Mouse (Mus musculus): ENCODE measurements around the gene Insl3. TPM values are rescaled to one million over a fixed set of nuclear protein-coding genes. Genes with fewer than 3 reads are reported as not detected.
A peak's percentile ranks its signal among the peaks of the same experiment; 100 is the strongest.

Gene Insl3
- polyA plus RNA-seq, 1 experiment from 2014 or later: 2.4 TPM

GRCm38 (mm10) chr8:71675456-71676019, 13.5 kb upstream of the Insl3 start:
- peaks cover 10% of the 10 kb centered on the region for H3K27me3 ChIP-seq (replicated peaks; ENCODE audit: control insufficient read depth, insufficient read depth, low read length)
- peak overlapping the region; percentile 87 for H3K27ac ChIP-seq (ENCODE audit: low read length)
- 37% methylated on average over 9 of the region's 9 CpGs for WGBS
- H3K4me3 ChIP-seq (ENCODE audit: low read length): peak overlapping the region; percentile 79
- H3K36me3 ChIP-seq (ENCODE audit: control insufficient read depth, insufficient read depth, low read length): no peaks in the 10 kb centered on the region
- no peak for ATAC-seq
- no peaks in the 10 kb centered on the region for H3K9me3 ChIP-seq (ENCODE audit: control insufficient read depth, low read length)
- peaks cover 32% of the 10 kb centered on the region for H3K4me1 ChIP-seq (ENCODE audit: control insufficient read depth, insufficient read depth, low read length)
- H3K4me2 ChIP-seq (ENCODE audit: low read depth, low read length): peak overlapping the region; percentile 84
- peak overlapping the region; percentile 88 for H3K9ac ChIP-seq (ENCODE audit: low read depth, low read length)

- 3% methylated on average over 36 of the region's 40 CpGs for WGBS
Measured at GRCm38 (mm10) chr8:71676020-71676741, 12.8 kb upstream of the Insl3 start, which contains the start of gene Jak3. Jak3 (plus strand) TSS chr8:71676296.

GRCm38 (mm10) chr8:71676803-71677202, 12.2 kb upstream of the Insl3 start:
- no peaks in the 10 kb centered on the region for H3K36me3 ChIP-seq (ENCODE audit: control insufficient read depth, insufficient read depth, low read length)
- no peak for ATAC-seq
- peak overlapping the region; percentile 88 for H3K9ac ChIP-seq (ENCODE audit: low read depth, low read length)
- peaks cover 25% of the 10 kb centered on the region for H3K4me1 ChIP-seq (ENCODE audit: control insufficient read depth, insufficient read depth, low read length)
- H3K4me3 ChIP-seq (ENCODE audit: low read length): peak overlapping the region; percentile 79
- 57% methylated on average over 9 of the region's 9 CpGs for WGBS
- peaks cover 14% of the 10 kb centered on the region for H3K27me3 ChIP-seq (replicated peaks; ENCODE audit: control insufficient read depth, insufficient read depth, low read length)
- H3K9me3 ChIP-seq (ENCODE audit: control insufficient read depth, low read length): no peaks in the 10 kb centered on the region
- H3K4me2 ChIP-seq (ENCODE audit: low read depth, low read length): peak overlapping the region; percentile 84
- peak overlapping the region; percentile 87 for H3K27ac ChIP-seq (ENCODE audit: low read length)

More at GRCm38 (mm10) chr8:71676020-71676741, 12.8 kb upstream of the Insl3 start, which contains the start of gene Jak3:
- peaks cover 29% of the 10 kb centered on the region for H3K4me1 ChIP-seq (ENCODE audit: control insufficient read depth, insufficient read depth, low read length)
- H3K36me3 ChIP-seq (ENCODE audit: control insufficient read depth, insufficient read depth, low read length): no peaks in the 10 kb centered on the region
- peak; percentile 64 for ATAC-seq
- peaks cover 12% of the 10 kb centered on the region for H3K27me3 ChIP-seq (replicated peaks; ENCODE audit: control insufficient read depth, insufficient read depth, low read length)
- H3K4me2 ChIP-seq (ENCODE audit: low read depth, low read length): peak within 1 kb of the TSS; percentile 84
- H3K4me3 ChIP-seq (ENCODE audit: low read length): peak within 1 kb of the TSS; percentile 79
- peak within 1 kb of the TSS; percentile 87 for H3K27ac ChIP-seq (ENCODE audit: low read length)
- H3K9ac ChIP-seq (ENCODE audit: low read depth, low read length): peak within 1 kb of the TSS; percentile 88
- no peaks in the 10 kb centered on the region for H3K9me3 ChIP-seq (ENCODE audit: control insufficient read depth, low read length)

GRCm38 (mm10) chr8:71677555-71677954, 11.5 kb upstream of the Insl3 start:
- Histone ChIP-seq H3K36me3 (ENCODE audit: control insufficient read depth, insufficient read depth, low read length) (no peaks in the 10 kb centered on the region), H3K9me3 (ENCODE audit: control insufficient read depth, low read length) (no peaks in the 10 kb centered on the region), H3K4me1 (ENCODE audit: control insufficient read depth, insufficient read depth, low read length) (peaks cover 21% of the 10 kb centered on the region), H3K27ac (ENCODE audit: low read length) (no peak overlapping the region), H3K4me2 (ENCODE audit: low read depth, low read length) (peak overlapping the region; percentile 84; the same call in 1 of the 2 replicates), H3K27me3 (replicated peaks; ENCODE audit: control insufficient read depth, insufficient read depth, low read length) (peaks cover 20% of the 10 kb centered on the region), H3K9ac (ENCODE audit: low read depth, low read length) (0 out of 2 replicates have a peak overlapping the region, but pooled peaks have one; percentile 24), H3K4me3 (ENCODE audit: low read length) (no peak overlapping the region)
- ATAC-seq: no peak

- ATAC-seq: no peak
- no peak overlapping the region for H3K4me2 ChIP-seq (ENCODE audit: low read depth, low read length)
- peaks cover 21% of the 10 kb centered on the region for H3K4me1 ChIP-seq (ENCODE audit: control insufficient read depth, insufficient read depth, low read length)
- no peak overlapping the region for H3K9ac ChIP-seq (ENCODE audit: low read depth, low read length)
- WGBS: 68% methylated on average over 4 of the region's 4 CpGs
- H3K27ac ChIP-seq (ENCODE audit: low read length): no peak overlapping the region
- H3K27me3 ChIP-seq (replicated peaks; ENCODE audit: control insufficient read depth, insufficient read depth, low read length): peaks cover 27% of the 10 kb centered on the region
- H3K9me3 ChIP-seq (ENCODE audit: control insufficient read depth, low read length): no peaks in the 10 kb centered on the region
- no peaks in the 10 kb centered on the region for H3K36me3 ChIP-seq (ENCODE audit: control insufficient read depth, insufficient read depth, low read length)
- H3K4me3 ChIP-seq (ENCODE audit: low read length): no peak overlapping the region
Measured at GRCm38 (mm10) chr8:71678216-71678615, 10.8 kb upstream of the Insl3 start.

GRCm38 (mm10) chr8:71679116-71679515, 9.9 kb upstream of the Insl3 start:
- Histone ChIP-seq H3K4me1 (ENCODE audit: control insufficient read depth, insufficient read depth, low read length) (peaks cover 21% of the 10 kb centered on the region), H3K9ac (ENCODE audit: low read depth, low read length) (peak overlapping the region; percentile 54), H3K27ac (ENCODE audit: low read length) (no peak overlapping the region), H3K4me2 (ENCODE audit: low read depth, low read length) (peak overlapping the region; percentile 59), H3K27me3 (replicated peaks; ENCODE audit: control insufficient read depth, insufficient read depth, low read length) (peaks cover 36% of the 10 kb centered on the region), H3K36me3 (ENCODE audit: control insufficient read depth, insufficient read depth, low read length) (no peaks in the 10 kb centered on the region), H3K9me3 (ENCODE audit: control insufficient read depth, low read length) (no peaks in the 10 kb centered on the region), H3K4me3 (ENCODE audit: low read length) (peak overlapping the region; percentile 33)
- ATAC-seq: no peak
- WGBS: 32% methylated on average over 16 of the region's 16 CpGs

GRCm38 (mm10) chr8:71679550-71680168, 9.4 kb upstream of the Insl3 start:
- peak overlapping the region; percentile 33 for H3K4me3 ChIP-seq (ENCODE audit: low read length)
- no peaks in the 10 kb centered on the region for H3K9me3 ChIP-seq (ENCODE audit: control insufficient read depth, low read length)
- no peaks in the 10 kb centered on the region for H3K36me3 ChIP-seq (ENCODE audit: control insufficient read depth, insufficient read depth, low read length)
- peak overlapping the region; percentile 59 for H3K4me2 ChIP-seq (ENCODE audit: low read depth, low read length)
- peaks cover 41% of the 10 kb centered on the region for H3K27me3 ChIP-seq (replicated peaks; ENCODE audit: control insufficient read depth, insufficient read depth, low read length)
- no peak; the same call in 1 of the 2 replicates for ATAC-seq
- peak overlapping the region; percentile 54 for H3K9ac ChIP-seq (ENCODE audit: low read depth, low read length)
- peaks cover 21% of the 10 kb centered on the region for H3K4me1 ChIP-seq (ENCODE audit: control insufficient read depth, insufficient read depth, low read length)
- 9% methylated on average over 46 of the region's 46 CpGs for WGBS
- no peak overlapping the region for H3K27ac ChIP-seq (ENCODE audit: low read length)

- 0 out of 2 replicates have a peak overlapping the region, but pooled peaks have one; percentile 9 for H3K4me2 ChIP-seq (ENCODE audit: low read depth, low read length)
- peaks cover 49% of the 10 kb centered on the region for H3K27me3 ChIP-seq (replicated peaks; ENCODE audit: control insufficient read depth, insufficient read depth, low read length)
- peaks cover 22% of the 10 kb centered on the region for H3K4me1 ChIP-seq (ENCODE audit: control insufficient read depth, insufficient read depth, low read length)
- ATAC-seq: no peak
- no peak overlapping the region for H3K4me3 ChIP-seq (ENCODE audit: low read length)
- H3K9ac ChIP-seq (ENCODE audit: low read depth, low read length): no peak overlapping the region
- no peaks in the 10 kb centered on the region for H3K9me3 ChIP-seq (ENCODE audit: control insufficient read depth, low read length)
- 16% methylated on average over 21 of the region's 21 CpGs for WGBS
- no peak overlapping the region for H3K27ac ChIP-seq (ENCODE audit: low read length)
- H3K36me3 ChIP-seq (ENCODE audit: control insufficient read depth, insufficient read depth, low read length): no peaks in the 10 kb centered on the region
Measured at GRCm38 (mm10) chr8:71680471-71680870, 8.5 kb upstream of the Insl3 start.

- no peaks in the 10 kb centered on the region for H3K9me3 ChIP-seq (ENCODE audit: control insufficient read depth, low read length)
- no peak overlapping the region for H3K4me2 ChIP-seq (ENCODE audit: low read depth, low read length)
- peaks cover 27% of the 10 kb centered on the region for H3K4me1 ChIP-seq (ENCODE audit: control insufficient read depth, insufficient read depth, low read length)
- no peak overlapping the region for H3K27ac ChIP-seq (ENCODE audit: low read length)
- peaks cover 59% of the 10 kb centered on the region for H3K27me3 ChIP-seq (replicated peaks; ENCODE audit: control insufficient read depth, insufficient read depth, low read length)
- no peak overlapping the region for H3K9ac ChIP-seq (ENCODE audit: low read depth, low read length)
- H3K4me3 ChIP-seq (ENCODE audit: low read length): no peak overlapping the region
- no peaks in the 10 kb centered on the region for H3K36me3 ChIP-seq (ENCODE audit: control insufficient read depth, insufficient read depth, low read length)
- no peak for ATAC-seq
- WGBS: 21% methylated on average over 18 of the region's 18 CpGs
Measured at GRCm38 (mm10) chr8:71681369-71681915, 7.6 kb upstream of the Insl3 start.

All from intestine, embryonic 16.5 days (tissue).